Mouse (Mus musculus): Measurements from ENCODE around the gene Defa21.
"Not testable (repeated sequence)": the region's sequence is repeated elsewhere in the genome, so short reads cannot be mapped to it uniquely, and the experiment has no call there.

The Defa21 gene

GRCm38 (mm10) chr8:21025245-21025644, at the start of gene Defa21:
Gene Defa21, plus strand, starts transcription at chr8:21025545.
- DNase-seq, result not testable (repeated sequence)

DNA sequence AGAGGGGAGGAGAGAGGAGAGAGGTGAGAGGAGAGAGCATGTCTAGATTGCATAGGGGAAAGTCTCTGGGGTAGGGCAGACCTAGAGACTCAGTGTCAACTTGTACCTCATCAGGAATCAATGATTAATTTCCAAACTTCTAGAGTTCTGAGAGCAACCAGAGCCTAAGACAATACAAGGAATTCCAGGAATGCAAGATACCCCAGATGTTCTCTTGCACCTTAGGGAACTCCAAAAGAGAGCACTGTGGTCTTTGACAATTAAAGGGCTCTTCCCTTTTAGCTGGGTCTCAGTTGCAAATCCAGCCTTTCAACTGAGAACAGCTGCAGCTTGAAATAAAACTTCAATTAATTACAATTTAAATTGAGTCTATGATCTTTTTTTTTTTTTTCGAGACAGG, 45.5 kb upstream of the Defa21 start:
- no peak for DNase-seq

DNA sequence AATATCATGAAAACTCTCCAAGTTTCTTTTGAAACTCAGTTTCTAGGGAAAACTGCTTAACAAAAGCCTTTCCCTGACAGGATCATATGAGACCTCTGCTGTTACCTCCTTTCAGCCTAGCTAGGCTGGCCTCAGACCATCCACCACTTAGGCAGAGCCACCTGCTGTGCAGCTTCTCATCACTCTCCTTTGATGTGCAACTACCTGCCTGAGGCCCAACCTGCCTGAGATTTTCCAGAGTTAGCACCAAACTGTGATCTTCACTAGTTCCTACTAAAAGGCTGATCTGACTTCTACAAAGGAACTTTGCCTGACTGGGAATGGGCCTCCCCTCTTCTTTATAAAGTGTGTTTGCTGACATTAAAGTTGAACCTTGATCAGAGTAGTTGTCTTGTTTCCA, 31.3 kb upstream of the Defa21 start:
- not testable (repeated sequence) for DNase-seq

- no peak for DNase-seq
Measured at GRCm38 (mm10) chr8:20996776-20997175, 28.6 kb upstream of the Defa21 start.

DNA sequence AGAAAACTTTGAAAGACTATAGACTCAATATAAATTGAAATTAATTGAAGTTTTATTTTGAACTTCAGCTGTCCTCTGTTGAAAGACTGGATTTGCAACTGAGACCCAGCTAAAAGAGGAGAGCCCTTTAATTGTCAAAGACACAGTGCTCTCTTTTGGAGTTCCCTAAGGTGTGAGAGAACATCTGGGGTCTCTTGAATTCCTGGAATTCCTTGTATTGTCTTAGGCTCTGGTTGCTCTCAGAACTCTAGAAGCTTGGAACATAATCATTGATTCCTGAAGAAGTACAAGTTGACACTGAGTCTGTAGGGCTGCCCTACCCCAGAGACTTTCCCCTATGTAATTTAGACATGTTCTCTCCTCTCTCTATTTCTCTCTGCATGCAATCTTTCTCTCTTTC, 28.1 kb upstream of the Defa21 start:
- DNase-seq, result no peak

GRCm38 (mm10) chr8:21001171-21001570, 24.2 kb upstream of the Defa21 start:
- DNase-seq, result peak; percentile 44

- DNase-seq, result no peak
Measured at GRCm38 (mm10) chr8:21006801-21007200, 18.5 kb upstream of the Defa21 start.

- DNase-seq, result not testable (repeated sequence)
Measured at GRCm38 (mm10) chr8:21008578-21008977, 16.8 kb upstream of the Defa21 start.

- DNase-seq, result not testable (repeated sequence)
Measured at GRCm38 (mm10) chr8:21010548-21010947, 14.8 kb upstream of the Defa21 start.

DNA sequence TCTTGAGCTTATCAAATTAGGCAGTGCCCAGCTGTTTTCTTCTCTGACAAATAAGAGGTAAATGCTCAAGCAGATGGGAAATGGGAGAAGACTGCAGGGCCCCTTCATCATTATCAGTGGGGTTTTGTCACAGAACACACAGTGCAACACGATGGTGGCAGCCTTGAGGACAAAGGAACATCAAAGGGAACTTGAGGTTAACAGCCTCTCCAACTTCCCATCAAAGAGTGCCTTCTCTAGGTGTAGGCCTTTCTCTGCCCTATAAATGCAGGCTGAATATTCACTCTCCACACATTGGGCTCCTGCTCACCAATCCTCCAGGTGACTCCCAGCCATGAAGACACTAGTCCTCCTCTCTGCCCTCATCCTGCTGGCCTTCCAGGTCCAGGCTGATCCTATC, 29.4 kb downstream of the Defa21 start, which contains the start of gene Defa23:
Gene Defa23 (plus strand): TSS at position 301 of the 400 bp plus-strand sequence.
- DNase-seq, result not testable (repeated sequence)

DNA sequence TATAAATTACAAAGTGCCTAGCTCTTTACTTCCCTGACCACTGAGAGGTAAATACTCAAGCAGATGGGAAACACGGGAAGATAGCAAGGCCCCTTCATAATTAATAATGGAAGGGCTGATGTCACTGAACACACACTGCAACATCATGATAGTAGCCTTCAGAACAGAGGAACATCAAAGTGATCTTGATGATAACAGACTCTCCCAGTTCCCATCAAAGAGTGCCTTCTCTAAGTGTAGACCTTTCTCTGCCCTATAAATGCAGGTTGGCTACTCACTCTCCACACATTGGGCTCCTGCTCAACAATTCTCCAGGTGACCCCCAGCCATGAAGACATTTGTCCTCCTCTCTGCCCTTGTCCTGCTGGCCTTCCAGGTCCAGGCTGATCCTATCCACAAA, 39.4 kb downstream of the Defa21 start, which contains the start of gene Defa35:
Gene Defa35 (plus strand): TSS at position 301 of the 400 bp plus-strand sequence.
- DNase-seq, result not testable (repeated sequence)
